Mouse (Mus musculus) megakaryocyte, adult 5-6 weeks (primary cell): ENCODE measurements around the gene Gm42906. TPM values are rescaled to one million over a fixed set of nuclear protein-coding genes. Genes with fewer than 3 reads are reported as not detected.

Experiments
- ATAC-seq: 2 replicates; pipeline ENCODE4 v1.8.0; 2016; ENCODE audit warnings: mild to moderate bottlenecking, inconsistent platforms; ENCODE audit not compliant: poor library complexity, severe bottlenecking
- total RNA-seq, 2 experiments: library from RNA; stranded (forward) in 1 of 2; stranded (reverse) in 1 of 2; fragments of 153-499, 151-499 nt in 1 of 2; fragments of 221-1000, 200-1000 nt in 1 of 2; gene quantifications; 2 replicates each; pipeline versions ENCODE4 v1.2.3 to v1.2.4; 2015 to 2017

The Gm42906 gene
- total RNA-seq, 2 experiments from 2014 or later, result not detected

GRCm38 (mm10) chr5:151164815-151165214 lies 263.1 kb downstream of the Gm42906 start:
- no peak for ATAC-seq

- no peak for ATAC-seq
These were observed 265.3 kb downstream of the Gm42906 start for GRCm38 (mm10) chr5:151162642-151163041.

GRCm38 (mm10) chr5:151155247-151155646 lies 272.7 kb downstream of the Gm42906 start:
- ATAC-seq, result no peak

- ATAC-seq, result no peak
These were observed 273.2 kb downstream of the Gm42906 start for GRCm38 (mm10) chr5:151154780-151155179.

DNA sequence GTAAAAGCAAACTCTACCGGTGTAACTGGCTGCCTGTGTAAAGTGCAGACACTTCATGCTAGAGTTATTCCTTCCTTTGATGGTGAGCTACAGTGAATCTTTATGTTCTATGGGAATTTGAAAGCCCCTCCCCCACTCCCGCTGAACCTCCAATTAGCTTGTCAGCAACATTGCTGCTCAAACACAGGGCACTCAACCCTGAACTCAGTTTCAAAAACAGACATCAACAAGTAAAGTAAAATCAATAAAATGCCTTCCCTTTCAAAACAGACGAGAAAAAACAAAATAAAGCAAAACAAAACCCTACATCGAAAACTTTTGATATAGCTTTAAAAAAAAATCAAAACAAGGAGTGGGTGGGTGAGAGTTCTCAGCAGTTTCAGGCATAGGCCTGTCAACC lies 273.9 kb downstream of the Gm42906 start:
- no peak for ATAC-seq

DNA sequence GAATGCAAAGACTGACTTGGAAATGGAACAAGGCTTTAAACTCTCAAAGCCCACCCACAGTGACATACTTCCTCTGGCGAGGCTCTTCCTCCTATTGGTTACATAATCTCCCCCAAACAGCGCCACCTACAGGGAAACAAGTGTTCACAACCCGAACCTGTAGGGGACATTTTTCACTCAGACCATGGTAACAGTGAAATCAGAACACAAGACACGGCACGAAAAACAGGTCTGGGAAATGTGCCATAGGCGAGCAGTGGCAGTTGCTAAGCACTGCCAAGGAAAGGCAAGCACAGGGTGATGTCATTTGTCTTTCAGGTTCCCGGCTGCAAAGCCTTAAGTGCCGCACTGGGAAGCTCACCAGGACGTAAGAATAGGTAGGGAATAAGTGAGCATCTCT lies 276.4 kb downstream of the Gm42906 start:
- no peak for ATAC-seq

GRCm38 (mm10) chr5:151149509-151149908 lies 278.5 kb downstream of the Gm42906 start:
- no peak for ATAC-seq

- no peak for ATAC-seq
These were observed 279.9 kb downstream of the Gm42906 start for GRCm38 (mm10) chr5:151148079-151148478.

GRCm38 (mm10) chr5:151145807-151146206 lies 282.2 kb downstream of the Gm42906 start:
- no peak for ATAC-seq

GRCm38 (mm10) chr5:151143955-151144354 lies 284.0 kb downstream of the Gm42906 start:
- ATAC-seq, result no peak

GRCm38 (mm10) chr5:151142671-151143601 lies 285.0 kb downstream of the Gm42906 start:
- ATAC-seq, result no peak

GRCm38 (mm10) chr5:151142241-151142640 lies 285.7 kb downstream of the Gm42906 start:
- ATAC-seq, result no peak; the same call in 1 of the 2 replicates

GRCm38 (mm10) chr5:151137901-151138300 lies 290.1 kb downstream of the Gm42906 start:
- no peak for ATAC-seq

- ATAC-seq, result no peak
These were observed 290.7 kb downstream of the Gm42906 start for GRCm38 (mm10) chr5:151137311-151137710.

DNA sequence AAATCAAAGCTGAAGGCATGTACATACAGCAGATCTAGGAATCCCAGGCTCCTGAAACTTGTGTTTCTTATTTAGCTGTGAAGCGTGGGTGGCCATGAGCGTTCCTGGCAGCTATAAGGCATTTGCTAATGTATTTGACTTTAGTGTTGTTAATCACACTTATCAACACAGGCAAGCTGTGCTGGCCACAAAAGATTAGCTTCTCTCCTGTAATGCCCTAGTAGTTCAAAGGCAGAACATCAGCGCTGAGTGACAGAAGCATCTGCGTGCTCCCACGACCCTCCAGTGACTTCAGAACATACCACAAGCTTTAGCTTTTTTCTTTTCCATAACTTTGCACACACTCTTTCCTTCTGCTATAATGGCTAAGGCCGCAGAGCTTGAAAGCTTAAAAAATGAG lies 292.0 kb downstream of the Gm42906 start:
- no peak for ATAC-seq

DNA sequence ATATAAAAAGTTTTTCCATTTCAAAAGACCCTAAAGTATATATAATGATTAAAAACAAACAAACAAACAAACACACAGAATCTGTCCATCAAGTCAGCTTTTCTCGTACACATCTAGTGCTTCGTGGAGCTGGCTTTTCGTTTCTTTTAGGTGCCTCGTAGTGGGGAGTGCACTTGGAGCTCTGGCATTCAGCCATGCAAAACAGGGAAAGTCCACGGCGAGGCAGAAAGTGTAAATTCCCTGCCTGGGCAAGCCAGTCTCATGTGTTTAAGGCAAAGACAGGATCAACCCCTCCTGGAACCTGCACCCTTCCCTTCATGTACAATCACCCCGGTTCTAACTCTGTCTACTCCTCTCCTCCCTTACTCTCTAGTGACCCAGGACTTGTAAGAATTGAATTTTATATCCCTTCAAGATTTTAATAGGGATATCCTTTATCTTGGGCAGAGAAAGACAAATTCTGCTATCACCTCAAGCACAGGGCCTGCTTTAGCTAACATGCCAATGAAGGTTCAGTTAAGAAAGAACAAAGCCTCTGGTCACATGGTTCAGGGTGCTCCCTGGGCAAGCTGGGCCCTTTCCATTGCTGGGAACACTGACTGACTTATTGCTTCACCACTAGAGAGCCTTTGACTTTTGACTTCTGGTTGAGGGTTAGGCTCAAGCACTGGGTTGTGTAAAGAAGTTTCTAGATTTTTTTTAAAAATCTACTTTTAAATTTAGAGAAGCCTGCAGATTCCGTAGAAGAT lies 292.7 kb downstream of the Gm42906 start:
- ATAC-seq, result no peak

DNA sequence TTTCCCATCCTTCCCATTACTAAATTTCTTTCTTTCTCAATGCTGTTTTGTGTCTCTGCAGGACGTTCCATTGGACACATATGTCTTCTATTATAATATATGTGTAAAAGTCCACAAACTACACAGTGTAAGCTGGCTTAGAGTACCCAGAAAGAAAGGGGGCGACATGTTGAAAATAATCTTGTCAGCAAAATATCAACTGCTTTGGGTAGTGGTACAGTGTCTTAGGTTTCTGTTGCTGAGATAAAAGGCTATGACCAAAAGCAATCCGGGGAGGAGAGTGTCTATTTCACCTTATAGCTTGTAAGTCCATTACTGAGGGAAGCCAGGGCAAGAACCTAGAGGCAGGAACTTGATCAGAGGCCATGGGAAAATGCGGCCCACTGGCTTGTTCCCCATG lies 293.8 kb downstream of the Gm42906 start:
- ATAC-seq, result no peak

- no peak for ATAC-seq
These were observed 294.2 kb downstream of the Gm42906 start for GRCm38 (mm10) chr5:151133744-151134143.

DNA sequence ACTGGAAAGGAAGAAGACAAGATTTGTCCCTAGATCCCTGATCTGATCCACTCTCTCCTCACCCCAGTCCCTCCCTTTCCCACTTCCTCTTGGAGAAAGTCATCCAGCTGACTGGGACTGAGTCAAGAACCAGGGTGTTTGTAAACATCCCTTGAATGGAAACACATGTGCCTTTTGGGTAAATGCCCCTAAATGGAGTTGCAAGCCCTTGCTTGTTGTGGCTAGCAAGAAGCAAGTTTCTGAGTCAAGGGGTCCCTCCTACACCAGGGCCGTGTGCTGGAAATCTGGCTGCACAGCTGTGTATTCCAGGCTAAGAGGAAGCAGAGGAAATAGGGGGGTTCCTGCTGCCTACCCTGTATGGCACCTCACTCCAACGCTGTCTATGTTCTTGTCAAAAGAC lies 298.2 kb downstream of the Gm42906 start:
- ATAC-seq, result no peak

DNA sequence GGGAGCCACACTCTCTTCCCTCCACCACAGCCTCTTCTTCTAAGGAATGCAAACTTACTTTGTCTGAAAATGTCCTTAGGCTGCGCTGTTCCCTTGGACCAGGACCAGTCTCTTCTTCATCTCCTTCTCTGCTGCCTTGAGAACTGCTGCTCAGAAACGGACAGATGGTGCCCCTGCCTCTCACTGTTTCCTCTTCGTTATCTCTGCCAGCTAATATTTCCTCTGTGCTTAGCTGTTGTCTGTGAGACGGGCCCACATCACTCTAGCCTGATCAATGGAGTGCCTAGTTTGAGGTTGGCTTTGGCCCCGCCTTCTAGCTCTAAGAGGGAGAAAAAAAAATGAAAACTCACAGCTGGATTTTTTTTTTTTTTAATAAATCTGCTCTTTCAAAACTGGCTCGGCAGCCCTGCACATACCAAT lies 300.7 kb downstream of the Gm42906 start:
- no peak for ATAC-seq

- ATAC-seq, result no peak
These were observed 301.4 kb downstream of the Gm42906 start for GRCm38 (mm10) chr5:151126608-151127005.
